Mouse (Mus musculus): ENCODE results near the gene Zbtb16.

- TF ChIP-seq POLR2A (IDR thresholded peaks at IDR 0.05; ENCODE audit: insufficient read length, low read depth): no peak
- no peak for TF ChIP-seq CEBPB (IDR thresholded peaks at IDR 0.05; ENCODE audit: insufficient read depth, poor library complexity, severe bottlenecking)
- TF ChIP-seq POLR2AphosphoS2 (IDR thresholded peaks at IDR 0.05; ENCODE audit: insufficient read length, low read depth): no peak
- TF ChIP-seq USF1 (IDR thresholded peaks at IDR 0.05; ENCODE audit: low read depth): no peak
- no peak for TF ChIP-seq MYOG (IDR thresholded peaks at IDR 0.05; ENCODE audit: control insufficient read depth in 1 of 3, insufficient read depth in 1 of 3, insufficient read length in 2 of 3, low read depth in 2 of 3)
- TF ChIP-seq TCF12 (IDR thresholded peaks at IDR 0.05; ENCODE audit: insufficient read depth, poor library complexity, severe bottlenecking): no peak
- TF ChIP-seq E2F4 (IDR thresholded peaks at IDR 0.05; ENCODE audit: insufficient read depth): no peak
- TF ChIP-seq MAX (IDR thresholded peaks at IDR 0.05; ENCODE audit: low read depth): no peak
Measured at GRCm38 (mm10) chr9:48755438-48756070, 80.5 kb downstream of the Zbtb16 start.
